Mouse (Mus musculus) heart, adult 2 months (tissue): ENCODE data around the gene Fgfr3. TPM values are rescaled to one million over a fixed set of nuclear protein-coding genes. Genes with fewer than 3 reads are reported as not detected.

Experiments
- DNase-seq, 2 experiments: peaks; one replicate each; pipeline ENCODE4 v3.0.0; 2021
- H3K27ac ChIP-seq: fragments of 200-600 bp; 2 replicates; pipeline ENCODE4 v1.8.1; 2022
- H3K27me3 ChIP-seq: fragments of 200-500 bp; 2 replicates; pipeline ENCODE4 v1.6.1; 2012; ENCODE audit warnings: mild to moderate bottlenecking, low read length, inconsistent platforms, mixed read lengths; ENCODE audit not compliant: control insufficient read depth, insufficient read depth
- H3K36me3 ChIP-seq: fragments of 200-500 bp; 2 replicates; pipeline ENCODE4 v1.6.1; 2012; ENCODE audit warnings: low read length, inconsistent platforms; ENCODE audit not compliant: control insufficient read depth, insufficient read depth
- H3K4me1 ChIP-seq: fragments of 200-500 bp; 2 replicates; pipeline ENCODE4 v1.6.1; 2011; ENCODE audit warnings: low read length; ENCODE audit not compliant: control insufficient read depth, insufficient read depth
- H3K4me3 ChIP-seq: fragments of 200-600 bp; 2 replicates; pipeline ENCODE4 v1.8.1; 2022
- H3K79me2 ChIP-seq: fragments of 200-500 bp; replicated peaks from 2 replicates; pipeline ENCODE4 v1.6.1; 2012; ENCODE audit warnings: mild to moderate bottlenecking, inconsistent platforms, low read length, moderate library complexity, mixed read lengths; ENCODE audit not compliant: control insufficient read depth, insufficient read depth
- H3K9ac ChIP-seq: fragments of 200-500 bp; 2 replicates; pipeline ENCODE4 v1.6.1; 2012; ENCODE audit warnings: low read depth, mild to moderate bottlenecking, control low read depth, inconsistent platforms, low read length, mixed read lengths
- CTCF ChIP-seq: fragments of 200-600 bp; IDR thresholded peaks from 2 replicates; pipeline ENCODE4 v1.8.1; 2022; ENCODE audit warnings: antibody characterized with exemption, mild to moderate bottlenecking, moderate library complexity
- EP300 ChIP-seq: fragments of 200-500 bp; IDR thresholded peaks from 2 replicates; pipeline ENCODE4 v1.6.1; 2011; ENCODE audit warnings: low read depth, low read length, control low read depth; ENCODE audit not compliant: insufficient read depth
- POLR2A ChIP-seq: fragments of 200-500 bp; IDR thresholded peaks from 2 replicates; pipeline ENCODE4 v1.6.1; 2011; ENCODE audit warnings: mild to moderate bottlenecking, low read depth, low read length, control low read depth; ENCODE audit not compliant: insufficient read depth
- WGBS: fragments of 180-500 bp; shearing (Covaris S2); methylation state at CpG from one replicate; pipeline ENCODE4 v1.1.7; 2018; 5-methylcytosine and 5-hydroxymethylcytosine counted together
- intact Hi-C: fragments of 180-260 bp; cut with DNase I; formaldehyde crosslinking; loops from one replicate; pipeline ENCODE4 v1.15.1; 2025
- polyA plus RNA-seq: library from polyadenylated mRNA; depleted of rRNA; stranded (reverse); fragments of >200 nt; gene quantifications from 2 replicates; pipeline ENCODE4 v1.2.3, GENCODE M21; 2012
- total RNA-seq, 2 experiments: library from RNA; stranded (reverse); gene quantifications; 2 replicates each; pipeline ENCODE4 v1.2.3; 2021

Fgfr3 gene
- total and polyA plus RNA-seq, 3 experiments, result 8.6 to 15.4 (median 10.1) TPM

GRCm38 (mm10) chr5:33688278-33689220, 32.9 kb upstream of the Fgfr3 start:
- no peaks in the 10 kb centered on the region for H3K36me3 ChIP-seq
- no peaks in the 10 kb centered on the region for H3K79me2 ChIP-seq
- no peaks in the 10 kb centered on the region for H3K27me3 ChIP-seq
- intact Hi-C loops, result no loop called here
- H3K4me3 ChIP-seq, result no peak overlapping the region
- H3K4me1 ChIP-seq, result peaks cover 17% of the 10 kb centered on the region
- H3K9ac ChIP-seq, result peak overlapping the region; percentile 28
- peak overlapping the region; percentile 90 for H3K27ac ChIP-seq
- DNase-seq, result peak in 1 of 2 experiments; percentile 40
- TF ChIP-seq EP300 (no peak), POLR2A (peak; percentile 44; the same call in 1 of the 2 replicates)
- 54% methylated on average over 14 of the region's 14 CpGs for WGBS

GRCm38 (mm10) chr5:33689221-33689844, 32.1 kb upstream of the Fgfr3 start:
- H3K4me3 ChIP-seq, result no peak overlapping the region
- TF ChIP-seq POLR2A (no peak), EP300 (no peak), CTCF (no peak)
- H3K27me3 ChIP-seq, result no peaks in the 10 kb centered on the region
- H3K4me1 ChIP-seq, result peaks cover 16% of the 10 kb centered on the region
- intact Hi-C loops, result no loop called here
- H3K79me2 ChIP-seq, result no peaks in the 10 kb centered on the region
- peak overlapping the region; percentile 90 for H3K27ac ChIP-seq
- WGBS, result 44% methylated on average over 20 of the region's 20 CpGs
- no peaks in the 10 kb centered on the region for H3K36me3 ChIP-seq
- DNase-seq, result peak; percentile 53 to 59
- peak overlapping the region; percentile 28 for H3K9ac ChIP-seq

- no peaks in the 10 kb centered on the region for H3K36me3 ChIP-seq
- peak overlapping the region; percentile 90 for H3K27ac ChIP-seq
- H3K4me3 ChIP-seq, result no peak overlapping the region
- intact Hi-C loops, result no loop called here
- H3K4me1 ChIP-seq, result peaks cover 16% of the 10 kb centered on the region
- TF ChIP-seq CTCF (no peak), EP300 (peak; percentile 63; the same call in 1 of the 2 replicates), POLR2A (peak; percentile 71)
- H3K79me2 ChIP-seq, result no peaks in the 10 kb centered on the region
- DNase-seq, result peak; percentile 75 to 84
- WGBS, result 52% methylated on average over 11 of the region's 11 CpGs
- peak overlapping the region; percentile 22 for H3K9ac ChIP-seq
- H3K27me3 ChIP-seq, result no peaks in the 10 kb centered on the region
Measured at GRCm38 (mm10) chr5:33689852-33690645, 31.4 kb upstream of the Fgfr3 start.

GRCm38 (mm10) chr5:33692393-33692792, 29.1 kb upstream of the Fgfr3 start:
- H3K27me3 ChIP-seq, result no peaks in the 10 kb centered on the region
- H3K4me1 ChIP-seq, result peaks cover 16% of the 10 kb centered on the region
- no peaks in the 10 kb centered on the region for H3K36me3 ChIP-seq
- no peak for TF ChIP-seq POLR2A
- no peak for TF ChIP-seq EP300
- 0 out of 2 replicates have a peak, but pooled peaks have one; percentile 2 for TF ChIP-seq CTCF
- no peak overlapping the region for H3K4me3 ChIP-seq
- no peaks in the 10 kb centered on the region for H3K79me2 ChIP-seq
- H3K9ac ChIP-seq, result no peak overlapping the region
- no peak for DNase-seq
- WGBS, result 32% methylated on average over 24 of the region's 24 CpGs
- intact Hi-C loops, result no loop called here
- H3K27ac ChIP-seq, result no peak overlapping the region; the same call in 1 of the 2 replicates

- no peaks in the 10 kb centered on the region for H3K27me3 ChIP-seq
- H3K36me3 ChIP-seq, result no peaks in the 10 kb centered on the region
- TF ChIP-seq CTCF, result no peak
- TF ChIP-seq EP300, result no peak
- TF ChIP-seq POLR2A, result no peak
- intact Hi-C loops, result no loop called here
- H3K27ac ChIP-seq, result no peak overlapping the region; the same call in 1 of the 2 replicates
- DNase-seq, result no peak
- WGBS, result 92% methylated on average over 9 of the region's 9 CpGs
- H3K4me1 ChIP-seq, result peaks cover 5% of the 10 kb centered on the region
- no peak overlapping the region for H3K4me3 ChIP-seq
- H3K9ac ChIP-seq, result no peak overlapping the region
- H3K79me2 ChIP-seq, result no peaks in the 10 kb centered on the region
Measured at GRCm38 (mm10) chr5:33694461-33694847, 27.0 kb upstream of the Fgfr3 start.
